Mouse (Mus musculus) erythroblast, embryonic 14.5 days (primary cell): ENCODE results near the gene Srms. TPM values are rescaled to one million over a fixed set of nuclear protein-coding genes. Genes with fewer than 3 reads are reported as not detected.
A peak's percentile ranks its signal among the peaks of the same experiment; 100 is the strongest.

ENCODE experiments used
- H3K27me3 ChIP-seq: 2 replicates; pipeline ENCODE4 v1.6.1; 2012; ENCODE audit warnings: inconsistent platforms; ENCODE audit not compliant: control insufficient read depth
- H3K36me3 ChIP-seq: 2 replicates; pipeline ENCODE4 v1.6.1; 2012; ENCODE audit warnings: mild to moderate bottlenecking, inconsistent platforms; ENCODE audit not compliant: control insufficient read depth
- H3K4me1 ChIP-seq: 2 replicates; pipeline ENCODE4 v1.6.1; 2012; ENCODE audit warnings: inconsistent platforms; ENCODE audit not compliant: control insufficient read depth
- H3K4me3 ChIP-seq: replicated peaks from 2 replicates; pipeline ENCODE3; 2012; ENCODE audit warnings: moderate library complexity, mild to moderate bottlenecking, inconsistent platforms
- H3K9me3 ChIP-seq: 2 replicates; pipeline ENCODE4 v1.6.1; 2012; ENCODE audit warnings: low read length, inconsistent platforms, mixed read lengths; ENCODE audit not compliant: control insufficient read depth
- GATA1 ChIP-seq: IDR thresholded peaks from 2 replicates; pipeline ENCODE4 v1.6.1; 2012; ENCODE audit warnings: low read length, inconsistent platforms, mixed read lengths
- TAL1 ChIP-seq: IDR thresholded peaks from 3 replicates; pipeline ENCODE4 v1.6.1; 2012; ENCODE audit warnings: low read length, inconsistent platforms, mixed read lengths
- polyA plus RNA-seq: library from polyadenylated mRNA; stranded (reverse); fragments of >175 nt; gene quantifications from 2 replicates; pipeline ENCODE4 v1.2.3, GENCODE M21; 2012

Srms gene
- polyA plus RNA-seq, 1 experiment = 0.03 TPM

- H3K9me3 ChIP-seq = no peaks in the 10 kb centered on the region
- no peaks in the 10 kb centered on the region for H3K4me1 ChIP-seq
- H3K27me3 ChIP-seq = no peaks in the 10 kb centered on the region
- no peak for TF ChIP-seq TAL1
- no peak for TF ChIP-seq GATA1
- peaks cover 51% of the 10 kb centered on the region for H3K36me3 ChIP-seq
- H3K4me3 ChIP-seq = no peak overlapping the region
These were observed 14.1 kb upstream of the Srms start for GRCm38 (mm10) chr2:181227122-181227521.

DNA sequence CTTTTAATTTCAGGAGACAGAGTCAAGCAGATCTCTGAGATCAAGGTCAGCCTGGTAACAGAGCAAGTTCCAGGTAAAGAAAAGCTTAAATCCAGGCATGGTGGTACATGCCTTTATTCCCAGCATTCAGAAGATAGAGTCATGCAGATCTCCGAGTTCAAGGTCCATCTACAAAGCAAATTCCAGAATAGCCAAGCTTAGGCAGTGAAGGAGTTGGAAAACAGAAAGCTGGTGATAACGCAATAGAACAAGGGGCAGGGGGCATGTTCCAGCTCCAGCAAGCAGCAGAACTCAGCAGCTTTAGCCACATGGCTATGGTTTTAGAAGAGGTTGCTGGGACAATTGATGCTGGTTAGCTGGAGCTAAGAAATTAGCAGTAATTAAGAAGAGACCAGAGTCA lies 12.0 kb upstream of the Srms start:
- Histone ChIP-seq H3K4me1 (no peaks in the 10 kb centered on the region; the same call in 1 of the 2 replicates), H3K4me3 (no peak overlapping the region), H3K36me3 (peaks cover 32% of the 10 kb centered on the region), H3K9me3 (no peaks in the 10 kb centered on the region), H3K27me3 (peaks cover 21% of the 10 kb centered on the region)
- TF ChIP-seq TAL1 (no peak), GATA1 (no peak)

GRCm38 (mm10) chr2:181220361-181220760 lies 7.4 kb upstream of the Srms start:
- no peak overlapping the region for H3K4me3 ChIP-seq

GRCm38 (mm10) chr2:181219538-181220216 lies 6.7 kb upstream of the Srms start, which contains the start of gene Fndc11:
Gene Fndc11, plus strand, starts transcription at chr2:181220013.
- H3K4me1 ChIP-seq = peaks cover 27% of the 10 kb centered on the region
- H3K36me3 ChIP-seq = no peaks in the 10 kb centered on the region
- peaks cover 47% of the 10 kb centered on the region for H3K27me3 ChIP-seq
- no peaks in the 10 kb centered on the region for H3K9me3 ChIP-seq
- no peak within 1 kb of the TSS for H3K4me3 ChIP-seq
- TF ChIP-seq GATA1 = no peak
- no peak for TF ChIP-seq TAL1

More at GRCm38 (mm10) chr2:181220361-181220760, 7.4 kb upstream of the Srms start:
- TF ChIP-seq GATA1 (no peak), TAL1 (no peak)
- Histone ChIP-seq H3K4me1 (peaks cover 22% of the 10 kb centered on the region), H3K36me3 (no peaks in the 10 kb centered on the region), H3K9me3 (no peaks in the 10 kb centered on the region), H3K27me3 (peaks cover 40% of the 10 kb centered on the region)

DNA sequence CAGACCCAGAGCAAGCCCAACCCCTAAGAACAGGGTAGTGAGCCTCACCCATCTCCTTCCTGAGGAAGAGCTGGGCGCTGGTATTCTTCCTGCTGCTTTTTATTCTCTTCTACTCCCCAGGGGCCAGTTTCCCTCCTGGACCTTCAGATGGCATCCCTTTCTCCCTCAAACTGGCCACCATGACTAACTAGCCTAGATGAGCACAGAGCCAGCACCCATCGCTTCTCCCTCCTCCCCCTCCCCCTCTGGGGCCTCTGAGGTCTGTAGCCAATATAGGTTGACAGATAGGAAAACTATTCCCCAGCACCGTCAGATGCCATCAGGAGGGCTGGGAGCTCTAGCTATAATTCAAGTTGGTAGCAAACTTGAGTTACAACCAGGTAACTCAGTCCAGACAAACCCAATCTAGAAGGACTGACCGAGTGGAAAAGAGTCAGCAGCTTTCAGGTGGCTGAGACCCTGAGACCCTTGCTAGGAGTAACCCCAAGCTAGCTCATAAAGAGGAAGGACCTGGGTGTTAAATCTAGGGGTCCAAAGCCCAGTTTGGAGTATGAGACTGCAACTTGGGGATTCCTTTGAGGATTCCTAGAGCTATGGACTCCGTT lies 6.0 kb upstream of the Srms start:
- Histone ChIP-seq H3K27me3 (peaks cover 54% of the 10 kb centered on the region), H3K36me3 (no peaks in the 10 kb centered on the region), H3K4me3 (no peak overlapping the region), H3K9me3 (no peaks in the 10 kb centered on the region), H3K4me1 (peaks cover 29% of the 10 kb centered on the region)
- no peak for TF ChIP-seq TAL1

- Histone ChIP-seq H3K4me1 (peaks cover 43% of the 10 kb centered on the region), H3K4me3 (no peak overlapping the region)
- TF ChIP-seq TAL1 = no peak
These were observed 3.1 kb upstream of the Srms start for GRCm38 (mm10) chr2:181216037-181216436.

GRCm38 (mm10) chr2:181212389-181213020 lies 480 bp downstream of the Srms start:
- no peak for TF ChIP-seq TAL1
- TF ChIP-seq GATA1 = no peak
- peaks cover 7% of the 10 kb centered on the region; the same call in 1 of the 2 replicates for H3K9me3 ChIP-seq
- peak overlapping the region; percentile 50 for H3K4me3 ChIP-seq
- no peaks in the 10 kb centered on the region for H3K36me3 ChIP-seq
- peaks cover 39% of the 10 kb centered on the region for H3K4me1 ChIP-seq
- H3K27me3 ChIP-seq = peaks cover 65% of the 10 kb centered on the region

More at GRCm38 (mm10) chr2:181216037-181216436, 3.1 kb upstream of the Srms start:
- Histone ChIP-seq H3K9me3 (peaks cover 7% of the 10 kb centered on the region; the same call in 1 of the 2 replicates), H3K27me3 (peaks cover 72% of the 10 kb centered on the region), H3K36me3 (no peaks in the 10 kb centered on the region)

DNA sequence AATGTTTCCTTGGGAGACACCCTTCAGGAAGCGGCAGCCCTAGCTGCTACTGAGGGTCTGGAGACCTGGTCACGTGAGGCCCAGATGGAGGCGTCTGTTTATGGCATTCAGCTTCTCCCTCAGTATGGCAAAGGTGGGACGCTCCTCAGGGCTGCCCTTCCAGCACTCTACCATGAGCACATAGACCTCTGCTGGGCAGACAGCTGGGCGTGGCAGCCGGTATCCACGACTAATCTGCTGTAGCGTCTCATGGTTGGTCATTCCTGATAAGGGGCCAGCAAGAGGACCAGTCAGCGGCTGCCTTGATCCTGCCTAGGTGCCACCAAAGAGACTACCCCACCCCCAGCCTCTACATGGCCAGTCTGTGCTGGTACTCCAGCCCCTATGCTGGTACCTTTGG lies 6.9 kb downstream of the Srms start:
- Histone ChIP-seq H3K4me1 (peaks cover 64% of the 10 kb centered on the region), H3K4me3 (peak overlapping the region; percentile 56), H3K36me3 (peaks cover 5% of the 10 kb centered on the region), H3K9me3 (no peaks in the 10 kb centered on the region), H3K27me3 (peaks cover 41% of the 10 kb centered on the region)
- TF ChIP-seq GATA1 (peak; percentile 66), TAL1 (peak; percentile 45; the same call in 1 of the 3 replicates)

- H3K27me3 ChIP-seq = peaks cover 41% of the 10 kb centered on the region
- TF ChIP-seq GATA1 = no peak
- TF ChIP-seq TAL1 = no peak
- peaks cover 69% of the 10 kb centered on the region for H3K4me1 ChIP-seq
- H3K36me3 ChIP-seq = peaks cover 5% of the 10 kb centered on the region
- no peaks in the 10 kb centered on the region for H3K9me3 ChIP-seq
- peak overlapping the region; percentile 56 for H3K4me3 ChIP-seq
These were observed 7.3 kb downstream of the Srms start for GRCm38 (mm10) chr2:181205678-181206077.
